Mouse (Mus musculus) skeletal muscle tissue, adult 2 months (tissue): Measurements from ENCODE around the gene Tcf7l2.
A peak's percentile ranks its signal among the peaks of the same experiment; 100 is the strongest.

Source experiments
- DNase-seq: peaks from one replicate; pipeline ENCODE4 v3.0.0-alpha.2; 2012; ENCODE audit warnings: low read depth, low spot score

Tcf7l2 gene

DNA sequence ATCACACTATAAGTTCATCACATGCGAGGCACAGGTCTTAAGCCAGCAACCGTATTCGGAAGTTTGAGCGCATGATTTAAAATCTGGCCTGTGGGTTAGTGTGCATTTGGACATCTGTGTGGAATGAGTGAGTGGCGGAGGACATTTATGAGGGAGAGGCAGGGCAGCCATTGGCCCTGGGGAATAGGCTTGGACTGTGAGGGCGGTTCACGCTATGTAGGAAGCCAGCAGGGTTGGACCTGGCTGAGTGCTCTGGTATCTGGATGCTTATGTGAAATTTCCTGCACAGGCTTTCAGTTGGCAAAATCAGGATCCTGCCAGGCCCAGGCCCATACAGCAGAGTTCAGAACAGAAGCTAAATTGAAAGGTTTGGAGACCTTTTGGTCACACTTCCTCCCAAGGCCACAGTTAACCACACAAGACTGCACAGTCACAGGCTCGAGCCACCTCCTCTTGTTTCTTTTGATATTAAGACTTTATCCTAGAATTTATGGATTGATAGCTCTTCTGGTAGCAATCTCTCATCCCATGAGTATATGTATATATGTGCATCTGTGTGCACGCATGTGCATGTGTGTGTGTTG, 89.4 kb downstream of the Tcf7l2 start:
- DNase-seq, result peak; percentile 52

DNA sequence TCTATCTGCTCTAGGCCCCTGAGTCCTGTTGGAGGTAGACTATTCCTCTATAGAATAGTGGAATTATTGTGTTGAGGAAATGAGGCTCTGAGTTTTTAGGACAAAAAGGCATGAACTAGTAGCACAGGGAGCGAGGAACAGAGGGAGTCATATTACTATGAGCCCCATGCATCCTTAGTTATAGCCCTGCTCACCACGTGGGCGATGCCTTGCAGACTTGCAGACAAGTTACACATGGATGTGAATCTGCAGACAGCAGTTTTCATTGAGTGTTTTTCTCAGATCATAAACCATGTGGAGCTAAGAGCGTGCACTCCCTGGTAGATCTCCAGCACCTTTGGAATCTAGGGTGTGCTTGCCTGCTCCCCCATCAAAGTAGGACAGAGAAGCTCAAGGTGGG, 90.5 kb downstream of the Tcf7l2 start:
- DNase-seq, result no peak

DNA sequence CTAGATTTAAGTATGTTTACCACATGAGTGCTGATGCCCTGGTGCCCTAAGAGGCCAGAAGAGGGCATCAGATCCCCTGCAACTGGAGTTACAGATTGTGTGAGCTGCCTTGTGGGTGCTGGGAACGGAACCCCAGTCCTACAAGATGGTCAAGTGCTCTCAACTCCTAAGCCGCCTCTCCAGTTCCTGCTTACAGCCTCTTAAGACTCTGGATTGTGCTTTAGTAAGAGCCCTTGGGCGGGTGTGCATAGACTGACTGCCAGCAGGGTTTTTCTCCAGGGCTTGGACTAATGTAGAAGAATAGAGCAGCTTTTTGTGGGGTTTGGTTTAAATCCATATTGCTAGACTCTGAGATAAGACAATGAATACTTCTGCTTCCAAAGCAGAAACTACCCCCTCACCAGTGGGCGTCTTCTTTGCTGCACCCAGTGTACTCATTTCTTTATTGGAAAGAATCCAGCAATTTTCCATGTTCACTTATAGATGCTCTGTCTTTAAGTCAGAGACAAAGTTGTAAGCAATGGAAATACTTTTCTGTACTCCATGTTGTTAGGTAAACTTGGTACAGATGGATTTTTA, 92.3 kb downstream of the Tcf7l2 start:
- no peak for DNase-seq

DNA sequence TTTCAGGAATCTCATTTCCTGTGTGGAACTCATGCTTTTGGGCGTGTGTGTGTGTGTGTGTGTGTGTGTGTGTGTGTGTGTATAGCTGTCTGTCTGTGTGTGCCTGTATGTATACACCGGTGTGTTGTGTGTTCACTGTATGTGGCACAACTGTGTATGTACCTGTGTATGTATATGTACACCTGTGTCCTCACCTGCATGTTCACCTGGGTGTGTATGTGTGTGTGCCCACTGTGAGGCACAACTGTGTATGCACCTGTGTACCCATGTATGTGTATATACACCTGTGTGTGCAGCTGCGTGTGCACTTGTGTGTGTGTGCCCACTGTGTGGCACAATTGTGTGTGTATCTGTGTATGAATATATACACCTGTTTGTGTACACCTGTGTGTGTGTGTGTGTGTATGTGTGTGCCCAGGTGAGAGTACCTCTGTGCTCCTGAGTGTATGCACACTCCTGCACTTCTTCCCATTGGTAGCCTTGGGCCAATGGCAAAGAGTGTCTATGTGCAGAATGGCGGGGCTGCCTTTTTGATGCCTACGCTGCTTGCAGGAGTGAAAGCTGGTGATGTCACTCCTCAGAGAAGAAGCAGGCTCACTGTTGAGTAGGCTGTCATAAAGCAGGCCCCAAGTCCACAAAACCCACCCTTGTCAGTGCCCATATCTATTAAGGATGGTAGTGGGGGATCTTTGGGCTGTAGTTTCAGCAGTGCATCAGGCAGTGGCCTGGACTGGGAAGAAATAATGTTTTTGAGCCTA, 95.5 kb downstream of the Tcf7l2 start:
- DNase-seq, result no peak

DNA sequence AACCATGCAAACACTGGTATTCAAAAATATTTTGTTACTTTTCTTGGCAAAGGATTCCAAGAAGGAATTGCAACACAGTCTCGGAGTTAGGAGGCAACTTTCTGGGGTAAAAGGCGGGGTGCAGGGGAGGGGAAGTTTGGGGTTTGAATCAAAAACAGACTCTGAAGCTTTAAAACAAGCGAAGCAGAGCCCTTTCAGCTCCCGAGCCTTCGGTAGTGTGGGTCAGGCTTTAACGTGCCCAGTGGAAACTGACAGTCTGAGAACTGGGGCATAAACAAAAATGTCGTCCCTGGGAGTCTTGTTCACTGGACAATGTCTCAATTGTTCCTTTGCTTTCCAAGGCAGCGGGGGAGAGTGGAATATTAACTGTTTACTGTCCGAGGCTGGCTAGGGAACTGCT, 96.3 kb downstream of the Tcf7l2 start:
- DNase-seq, result peak; percentile 52

DNA sequence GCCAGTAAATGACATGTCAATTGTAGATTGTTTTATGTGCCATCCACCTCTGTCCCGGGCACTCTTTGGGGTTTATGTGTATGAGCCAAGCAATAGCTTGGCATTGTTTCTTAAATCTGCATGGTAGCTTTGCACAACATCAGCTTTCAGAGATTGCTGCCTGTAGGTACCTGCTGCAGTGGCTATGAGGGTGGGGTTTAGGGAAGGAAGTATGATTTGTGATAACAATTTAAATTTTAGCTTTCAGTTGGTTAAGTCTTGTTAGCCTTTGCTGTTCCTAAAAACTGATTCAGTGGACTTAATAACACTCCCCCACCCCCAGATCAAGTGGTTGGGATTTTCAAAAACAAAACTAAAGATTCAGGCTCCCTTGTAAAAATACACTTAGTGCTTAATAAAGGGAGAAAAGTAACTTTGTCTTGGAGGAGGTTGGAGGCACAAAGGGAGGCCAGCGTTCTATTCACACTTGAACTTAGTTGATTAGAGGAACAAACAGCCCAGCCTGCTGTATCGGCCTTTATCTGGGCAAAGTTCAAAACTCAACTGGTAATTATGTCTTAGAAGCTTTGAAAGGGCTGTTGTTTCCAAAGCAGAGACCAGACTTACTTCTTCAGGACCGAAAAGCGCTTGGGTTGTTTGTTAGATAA, 96.9 kb downstream of the Tcf7l2 start:
- no peak for DNase-seq

DNA sequence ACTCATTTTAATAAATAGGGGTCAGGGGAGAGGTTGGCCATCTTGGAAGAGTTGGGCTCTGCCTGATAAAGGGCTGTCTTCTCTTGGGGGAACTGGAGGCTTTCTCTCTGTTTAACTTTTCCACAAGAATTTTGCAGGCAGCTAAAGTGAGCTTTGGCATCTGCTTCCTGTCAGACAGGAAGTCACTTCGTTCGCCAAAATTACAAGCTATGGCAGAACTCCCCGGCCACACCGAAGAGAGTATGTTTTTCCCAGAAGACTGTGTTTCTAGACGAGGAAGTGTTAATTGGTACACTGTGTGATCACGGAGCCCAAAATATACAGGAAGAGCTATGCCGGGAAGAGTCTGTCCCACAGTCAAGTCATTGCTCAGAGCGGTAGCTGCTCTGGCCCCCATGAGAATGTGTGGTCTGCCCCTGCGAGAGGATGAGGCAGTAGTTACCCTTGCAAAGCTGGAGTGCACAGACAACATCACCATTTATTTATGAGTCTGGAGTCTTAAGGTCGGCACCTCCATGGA, 97.5 kb downstream of the Tcf7l2 start:
- no peak for DNase-seq

DNA sequence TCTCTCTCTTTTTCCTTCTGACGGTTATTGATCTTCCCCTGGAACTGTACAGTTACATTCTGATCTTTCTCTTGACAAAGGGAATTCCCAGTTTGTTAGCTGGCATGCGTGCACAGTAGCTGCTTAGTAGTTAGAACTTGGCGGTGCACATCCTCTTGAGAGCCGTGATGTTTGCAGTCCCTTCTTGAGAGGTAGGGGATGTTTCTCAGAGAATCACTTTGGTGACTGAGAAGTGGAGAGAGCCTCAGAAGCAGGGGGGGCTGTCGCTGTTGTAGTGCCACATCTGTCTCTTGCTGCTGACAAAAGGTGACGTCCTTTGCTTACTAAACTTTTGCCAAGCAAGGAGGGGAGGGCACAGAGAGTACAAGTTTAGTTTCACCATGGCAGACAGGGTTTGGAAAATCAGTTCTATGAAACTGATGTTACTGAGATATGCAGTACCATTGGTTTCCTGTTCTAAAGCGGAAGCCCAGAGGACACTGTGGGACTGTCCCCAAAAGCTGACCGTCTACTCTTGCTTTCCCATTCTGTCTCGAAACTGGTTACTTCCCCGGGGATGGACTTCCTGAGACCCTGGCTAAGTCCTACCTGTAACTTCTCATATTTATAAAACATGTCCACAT, 99.0 kb downstream of the Tcf7l2 start:
- no peak for DNase-seq

DNA sequence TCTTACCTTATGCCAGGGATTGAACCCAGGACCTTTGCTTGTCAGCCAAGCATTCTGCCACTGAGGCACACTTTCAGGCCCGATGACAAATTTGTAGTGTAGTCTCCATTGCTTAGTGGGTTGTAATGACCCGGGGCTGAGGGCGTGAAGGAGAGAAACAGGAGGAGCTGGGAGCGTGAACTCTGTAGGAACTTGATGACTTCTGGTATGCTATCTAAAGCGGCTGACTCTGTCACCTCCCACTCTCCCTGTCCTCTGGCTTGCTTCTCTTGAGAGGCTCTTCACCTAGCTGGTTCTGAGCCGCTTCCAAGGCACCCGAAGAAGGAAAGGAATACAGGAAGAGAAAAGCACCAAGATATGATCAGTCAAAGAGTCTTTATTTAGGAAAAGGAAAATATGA, 100.4 kb downstream of the Tcf7l2 start:
- DNase-seq, result no peak

DNA sequence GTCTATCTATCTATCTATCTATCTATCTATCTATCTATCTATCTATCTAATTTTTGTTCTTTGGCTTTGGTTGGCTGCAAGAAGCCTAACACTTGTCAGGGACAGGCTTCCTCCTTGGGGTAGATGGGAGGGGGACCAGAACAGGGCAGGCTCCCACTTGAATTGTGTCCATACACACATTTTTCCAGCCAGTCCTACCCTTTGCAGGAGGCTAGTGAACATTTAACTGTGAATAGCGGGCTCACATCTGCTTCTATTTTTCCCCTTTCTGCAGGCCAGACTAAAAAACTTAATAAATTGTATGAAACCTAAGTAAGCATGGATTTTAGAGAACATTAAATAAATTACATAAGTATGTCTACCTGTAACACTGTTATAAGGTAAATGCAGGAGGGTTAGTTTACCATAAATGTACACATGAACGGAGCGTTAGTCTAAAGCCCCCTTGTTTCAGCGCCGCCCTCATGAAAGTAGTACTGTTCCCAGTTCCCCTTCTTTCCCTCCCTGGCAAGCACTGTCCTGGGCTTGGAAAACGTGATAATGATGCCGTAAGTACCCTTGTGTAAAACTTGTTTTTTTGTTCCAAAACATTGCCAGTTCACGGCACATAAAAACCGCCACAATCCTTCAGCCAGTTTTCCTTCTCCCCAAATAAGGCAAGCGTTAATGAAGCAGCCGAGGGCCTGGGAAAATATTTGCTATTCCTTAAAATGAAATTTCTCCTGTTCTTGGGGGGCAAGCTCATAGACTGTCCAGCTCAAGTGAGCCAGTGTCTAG, 101.7 kb downstream of the Tcf7l2 start:
- no peak for DNase-seq

DNA sequence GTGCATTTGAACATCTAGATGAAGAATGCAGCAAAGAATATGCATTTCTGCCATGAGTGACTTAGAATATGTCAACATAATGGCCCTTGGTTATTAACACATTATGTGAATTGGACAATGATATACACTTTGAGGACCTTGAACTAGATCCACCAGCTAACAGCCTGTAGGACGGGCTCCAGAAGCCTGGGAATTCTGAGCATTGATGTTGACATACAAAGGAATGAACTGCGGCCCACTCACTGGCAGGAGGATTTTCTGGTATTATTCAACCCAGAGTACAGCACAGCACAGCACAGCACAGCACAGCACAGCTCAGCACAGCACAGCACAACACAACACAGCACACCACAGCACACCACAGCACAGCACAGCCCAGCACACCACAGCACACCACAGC, 104.1 kb downstream of the Tcf7l2 start:
- DNase-seq, result no peak

DNA sequence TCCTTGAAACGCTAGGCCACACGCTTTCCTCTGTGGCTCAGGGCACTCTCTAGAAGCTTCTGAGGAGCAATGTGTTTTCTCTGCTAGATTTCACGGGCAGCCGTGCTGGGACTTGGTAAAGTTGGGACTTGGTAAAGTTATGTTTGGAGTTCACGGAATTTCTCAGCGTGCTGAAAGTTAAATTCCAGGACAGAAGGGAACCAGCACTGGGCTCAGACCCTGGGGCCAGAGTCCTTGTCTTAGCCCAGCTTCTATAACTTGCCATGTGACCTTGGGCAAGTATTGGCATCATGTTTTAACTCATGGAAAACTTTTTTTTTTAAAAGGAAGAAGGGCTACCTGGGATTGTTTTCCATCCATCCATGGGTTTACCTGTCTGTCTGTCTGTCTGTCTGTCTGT, 104.6 kb downstream of the Tcf7l2 start:
- no peak for DNase-seq

DNA sequence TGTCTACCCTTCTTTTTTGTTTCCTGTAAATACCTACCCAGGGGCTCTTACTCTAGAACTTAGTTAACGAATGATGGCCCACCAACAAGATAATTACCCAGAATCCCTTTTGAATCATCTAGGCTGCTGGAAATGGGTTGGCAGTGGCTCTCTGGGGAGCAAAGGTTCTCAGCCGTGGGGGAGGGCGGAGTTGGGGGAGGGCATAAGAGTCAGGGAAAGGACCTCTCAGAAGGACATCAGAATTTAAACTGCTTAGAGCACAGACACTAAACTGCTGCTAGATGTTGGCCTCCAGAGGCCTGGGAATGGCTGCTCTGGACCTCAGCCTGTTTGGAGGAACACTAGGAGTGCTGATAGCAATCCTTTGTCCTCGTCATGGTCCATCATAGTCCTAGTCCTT, 105.4 kb downstream of the Tcf7l2 start:
- DNase-seq, result no peak

DNA sequence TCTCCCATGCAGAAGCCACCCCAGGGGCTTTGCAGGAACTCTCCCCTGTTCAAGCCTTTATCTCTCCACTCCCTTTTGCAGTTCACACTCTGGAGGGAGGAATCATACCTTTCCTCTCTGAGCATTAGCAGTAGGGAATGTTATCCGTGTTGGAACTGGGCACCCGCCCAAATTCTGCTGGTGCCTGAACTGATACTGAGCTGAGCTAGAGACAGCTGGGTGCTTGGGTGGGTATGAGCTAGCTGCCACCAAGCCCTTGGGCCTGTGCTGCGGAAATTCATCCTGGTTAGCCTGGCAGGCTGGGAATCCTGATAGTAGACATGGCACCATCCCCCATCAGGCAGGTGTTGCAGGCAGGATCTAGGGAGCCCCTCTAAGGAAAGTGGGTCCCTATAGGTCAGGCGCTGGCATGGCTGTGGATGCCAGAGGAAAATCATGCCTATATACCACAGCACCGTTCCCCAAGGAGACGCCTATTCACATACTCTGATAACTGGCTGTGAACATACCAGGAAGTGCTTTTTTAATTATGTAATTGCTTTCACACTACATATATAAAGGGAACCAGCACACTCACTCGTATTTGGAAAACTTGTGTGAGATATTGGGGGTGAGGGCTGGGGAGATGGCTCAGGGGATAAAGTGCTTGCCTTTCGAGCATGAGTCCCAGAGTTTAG, 108.9 kb downstream of the Tcf7l2 start:
- peak; percentile 58 for DNase-seq

DNA sequence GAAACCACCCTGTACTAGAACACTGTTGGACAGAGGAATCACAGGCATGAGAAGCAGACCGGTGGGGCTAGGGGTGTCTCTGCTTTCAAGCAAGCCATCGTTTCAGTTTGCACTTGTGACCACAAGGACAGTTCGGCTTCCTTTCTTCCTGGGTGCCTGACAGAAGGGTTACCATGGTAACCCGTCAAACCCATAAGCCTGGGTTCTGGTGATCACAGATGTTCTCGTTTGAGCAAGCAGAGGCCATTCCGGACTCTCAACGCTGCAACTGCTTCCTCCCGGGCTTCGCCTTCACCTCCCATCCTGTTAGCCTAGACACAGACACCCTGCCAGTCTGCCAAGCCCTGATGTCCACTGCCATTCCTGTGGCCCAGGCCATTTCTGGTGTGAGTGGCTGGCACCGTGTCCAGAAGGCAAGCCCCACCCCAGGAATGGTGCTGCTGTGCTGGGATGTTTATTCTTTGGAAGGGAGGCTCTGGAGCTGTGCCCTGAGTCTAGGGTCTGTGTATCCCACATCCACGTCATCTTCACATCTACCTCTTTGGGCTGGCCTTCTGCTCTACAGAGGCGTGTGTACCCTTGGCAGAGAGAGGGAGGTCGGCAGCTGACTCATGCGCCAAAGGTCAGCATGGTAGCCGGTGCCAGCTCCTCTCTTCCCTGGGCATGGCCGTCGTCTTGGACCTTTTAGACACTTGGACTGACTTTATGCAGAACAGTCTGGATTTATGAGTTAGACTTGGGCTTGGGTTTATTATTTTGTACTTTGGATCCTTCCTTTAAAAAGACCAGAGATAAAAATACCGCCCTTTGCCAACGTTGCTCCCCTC, 110.1 kb downstream of the Tcf7l2 start:
- peak; percentile 43 for DNase-seq

DNA sequence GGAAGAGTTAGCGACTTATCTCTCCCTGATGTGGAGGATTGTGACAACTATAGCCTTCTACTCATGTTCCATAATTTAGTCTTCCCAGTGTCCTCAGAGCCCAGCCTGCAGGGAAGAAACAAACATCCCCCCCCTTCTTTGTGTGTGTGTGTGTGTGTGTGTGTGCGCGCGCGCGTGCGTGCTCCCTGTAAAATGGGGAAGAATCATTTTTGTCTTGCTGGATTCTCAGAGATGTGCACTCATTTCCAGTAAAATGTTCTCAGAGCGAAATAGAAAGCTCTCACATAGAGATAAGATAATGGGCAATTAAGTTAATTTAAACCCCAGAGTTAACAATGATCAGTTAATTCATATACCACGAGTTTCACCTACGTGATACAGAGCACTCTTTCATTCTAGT, 112.8 kb downstream of the Tcf7l2 start:
- no peak for DNase-seq

DNA sequence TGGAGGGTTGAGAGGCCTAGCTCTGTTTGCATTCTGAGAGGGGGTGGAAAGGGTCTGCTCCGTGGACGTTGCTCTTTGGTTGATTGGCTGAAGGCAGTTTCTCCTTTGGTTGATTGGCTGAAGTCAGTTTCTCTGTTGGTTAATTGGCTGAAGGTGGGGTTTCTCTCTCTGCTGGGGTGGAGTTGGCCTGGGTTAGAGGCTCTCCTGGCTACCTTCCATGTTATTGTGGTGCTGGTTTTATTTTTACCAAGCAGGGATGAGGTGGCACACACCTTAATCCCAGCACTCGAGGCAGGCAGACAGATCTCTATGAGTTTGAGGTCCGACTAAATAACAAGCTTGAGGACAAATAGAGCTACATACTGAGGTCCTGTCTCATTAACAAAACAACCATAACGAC, 114.0 kb downstream of the Tcf7l2 start:
- DNase-seq, result no peak

DNA sequence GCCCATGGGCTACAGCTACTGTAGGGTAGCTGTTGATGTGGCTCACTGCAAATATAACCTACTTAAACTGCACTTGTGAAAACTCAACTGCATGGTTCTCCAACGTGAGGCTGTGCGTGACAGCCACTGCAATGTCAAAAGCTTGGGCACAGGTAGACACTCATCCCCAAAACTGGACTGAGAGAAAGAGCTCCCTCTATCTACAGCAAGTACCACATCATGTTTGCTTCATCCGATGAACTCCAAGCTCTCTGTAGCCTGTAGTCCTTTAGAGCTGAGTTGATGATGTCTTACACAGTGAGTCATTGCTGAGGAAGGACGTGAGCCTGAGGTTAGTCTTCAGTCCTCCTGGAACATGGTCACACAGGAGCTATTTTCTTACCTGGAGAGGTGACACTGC, 115.7 kb downstream of the Tcf7l2 start:
- no peak for DNase-seq

DNA sequence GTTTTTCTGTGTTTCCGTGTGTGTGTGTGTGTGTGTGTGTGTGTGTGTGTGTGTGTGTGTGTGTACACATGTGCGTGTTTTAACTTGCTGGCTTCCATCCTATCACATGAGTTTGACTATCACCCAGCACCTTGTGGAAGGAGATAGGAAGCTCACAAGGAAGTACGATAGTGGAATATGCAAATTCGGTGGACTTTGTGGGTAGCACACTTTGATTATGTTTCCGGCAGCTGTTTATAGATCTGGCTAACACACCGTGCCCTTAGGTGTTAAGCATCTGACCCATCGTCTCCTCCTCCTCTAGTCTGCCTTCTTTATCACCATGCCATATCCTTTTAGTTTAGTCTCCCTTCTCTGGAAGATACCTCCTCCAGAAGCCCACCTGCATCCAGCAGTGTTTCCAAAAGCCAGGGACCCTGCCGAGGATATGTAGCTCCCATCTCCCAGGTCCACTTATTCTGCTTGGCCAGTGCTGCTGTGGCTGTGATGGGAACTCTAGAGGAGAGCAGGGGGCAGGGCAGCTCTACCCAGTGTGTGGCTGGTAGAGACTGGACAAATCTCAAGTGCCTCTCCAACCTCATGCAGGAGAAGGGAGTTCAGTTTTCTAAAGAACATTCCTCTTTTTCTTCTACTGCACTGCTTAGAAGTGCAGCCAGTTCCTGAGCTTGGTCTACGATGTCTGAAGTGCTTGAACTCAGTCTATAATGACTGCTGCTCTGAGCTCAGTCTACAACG, 118.6 kb downstream of the Tcf7l2 start:
- DNase-seq, result no peak
